Mouse (Mus musculus) embryonic facial prominence, embryonic 14.5 days (tissue): ENCODE measurements at regions not wholly inside any gene's neighbourhood (a gene's known extent, or its start where the extent isn't known, plus 50 kb on each side); places are given as distances from the start of the nearest gene placed in this dataset.

Experiments
- ATAC-seq: fragments of 200-750 bp; cut with Nextera tagmentation; 2 replicates; pipeline ENCODE4 v1.8.0; 2017; ENCODE audit warnings: low read depth, moderate number of reproducible peaks, moderate TSS enrichment
- DNase-seq: peaks from one replicate; pipeline ENCODE4 v3.0.0-alpha.2; 2015; ENCODE audit warnings: low spot score
- H3K27ac ChIP-seq: fragments of 300-500 bp; sonication (generic); replicated peaks from 2 replicates; pipeline ENCODE4 v1.5.1; 2014; ENCODE audit warnings: low read depth, mild to moderate bottlenecking, low read length, moderate library complexity
- H3K27me3 ChIP-seq: fragments of 300-500 bp; sonication (generic); replicated peaks from 2 replicates; pipeline ENCODE4 v1.6.1; 2014; ENCODE audit warnings: low read length; ENCODE audit not compliant: control insufficient read depth, insufficient read depth
- H3K36me3 ChIP-seq: fragments of 300-500 bp; sonication (generic); 2 replicates; pipeline ENCODE4 v1.6.1; 2014; ENCODE audit warnings: low read length, mixed read lengths; ENCODE audit not compliant: control insufficient read depth, insufficient read depth
- H3K4me1 ChIP-seq: fragments of 300-500 bp; sonication (generic); 2 replicates; pipeline ENCODE4 v1.6.1; 2014; ENCODE audit warnings: antibody characterized with exemption, low read length; ENCODE audit not compliant: control insufficient read depth, insufficient read depth
- H3K4me2 ChIP-seq: fragments of 300-500 bp; sonication (generic); 2 replicates; pipeline ENCODE4 v1.6.1; 2014; ENCODE audit warnings: low read depth, mild to moderate bottlenecking, low read length, moderate library complexity, mixed read lengths
- H3K4me3 ChIP-seq: fragments of 300-500 bp; sonication (generic); 2 replicates; pipeline ENCODE4 v1.5.1; 2014; ENCODE audit warnings: low read depth, mild to moderate bottlenecking, low read length
- H3K9ac ChIP-seq: fragments of 300-500 bp; sonication (generic); 2 replicates; pipeline ENCODE4 v1.6.1; 2014; ENCODE audit warnings: low read depth, mild to moderate bottlenecking, low read length, moderate library complexity, mixed read lengths
- H3K9me3 ChIP-seq: fragments of 300-500 bp; sonication (generic); 2 replicates; pipeline ENCODE4 v1.6.1; 2016; ENCODE audit warnings: low read length; ENCODE audit not compliant: control insufficient read depth
- WGBS: fragments of 180-500 bp; shearing (Covaris S2); extraction: QIAGEN DNeasy Blood & Tissue Kit; methylation state at CpG from one replicate; pipeline ENCODE4 v1.1.7; 2014; 5-methylcytosine and 5-hydroxymethylcytosine counted together

- Histone ChIP-seq H3K4me1 (no peaks in the 10 kb centered on the region), H3K9me3 (no peaks in the 10 kb centered on the region), H3K4me2 (no peak overlapping the region), H3K9ac (no peak overlapping the region), H3K4me3 (no peak overlapping the region), H3K27me3 (no peaks in the 10 kb centered on the region), H3K36me3 (no peaks in the 10 kb centered on the region), H3K27ac (no peak overlapping the region)
- DNase-seq (peak; percentile 55), ATAC-seq (no peak)
- 41% methylated on average over 2 of the region's 2 CpGs for WGBS
Measured at GRCm38 (mm10) chrX:57656035-57656434, 152.5 kb upstream of the Gpr101 start.

- Histone ChIP-seq H3K9ac (no peak overlapping the region), H3K27ac (no peak overlapping the region), H3K27me3 (no peaks in the 10 kb centered on the region), H3K9me3 (no peaks in the 10 kb centered on the region), H3K4me2 (no peak overlapping the region), H3K4me1 (no peaks in the 10 kb centered on the region), H3K4me3 (no peak overlapping the region), H3K36me3 (no peaks in the 10 kb centered on the region)
- ATAC-seq = no peak
- peak; percentile 5 for DNase-seq
- 69% methylated on average over 3 of the region's 3 CpGs for WGBS
Measured at GRCm38 (mm10) chrX:57655483-57655882, 151.9 kb upstream of the Gpr101 start.
